Mouse (Mus musculus) limb, embryonic 12.5 days (tissue): Measurements from ENCODE around the gene Schip1. TPM values are rescaled to one million over a fixed set of nuclear protein-coding genes. Genes with fewer than 3 reads are reported as not detected.

ENCODE experiments used
- ATAC-seq: fragments of 200-750 bp; cut with Nextera tagmentation; 2 replicates; pipeline ENCODE4 v1.8.0; 2017; ENCODE audit warnings: low read depth, moderate TSS enrichment; ENCODE audit not compliant: insufficient number of reproducible peaks, insufficient read depth, low FRiP score, low TSS enrichment
- H3K27ac ChIP-seq: fragments of 300-500 bp; sonication (generic); 2 replicates; pipeline ENCODE4 v1.5.1; 2016; ENCODE audit warnings: mild to moderate bottlenecking, moderate library complexity
- H3K27me3 ChIP-seq: fragments of 300-500 bp; sonication (generic); 2 replicates; pipeline ENCODE4 v1.6.1; 2016; ENCODE audit warnings: mild to moderate bottlenecking, moderate library complexity
- H3K36me3 ChIP-seq: fragments of 300-500 bp; sonication (generic); 2 replicates; pipeline ENCODE4 v1.6.1; 2016; ENCODE audit warnings: mild to moderate bottlenecking, moderate library complexity
- H3K4me1 ChIP-seq: fragments of 300-500 bp; sonication (generic); replicated peaks from 2 replicates; pipeline ENCODE4 v1.6.1; 2016
- H3K4me2 ChIP-seq: fragments of 300-500 bp; sonication (generic); 2 replicates; pipeline ENCODE4 v1.6.1; 2016; ENCODE audit warnings: mild to moderate bottlenecking, moderate library complexity
- H3K4me3 ChIP-seq: fragments of 300-500 bp; sonication (generic); replicated peaks from 2 replicates; pipeline ENCODE4 v1.5.1; 2016; ENCODE audit warnings: mild to moderate bottlenecking
- H3K9ac ChIP-seq: fragments of 300-500 bp; sonication (generic); replicated peaks from 2 replicates; pipeline ENCODE4 v1.6.1; 2016; ENCODE audit warnings: mild to moderate bottlenecking, moderate library complexity
- H3K9me3 ChIP-seq: fragments of 300-500 bp; sonication (generic); 2 replicates; pipeline ENCODE4 v1.6.1; 2016; ENCODE audit warnings: mild to moderate bottlenecking, moderate library complexity
- WGBS: fragments of 180-500 bp; shearing (Covaris S2); methylation state at CpG from one replicate; pipeline ENCODE4 v1.1.7; 2016; 5-methylcytosine and 5-hydroxymethylcytosine counted together
- polyA plus RNA-seq: library from polyadenylated mRNA; unstranded; fragments of >200 nt; fragmentation: Nextera tagmentation; extraction: Ambion mirVana; gene quantifications from 2 replicates; pipeline ENCODE4 v1.2.1, GENCODE M21; 2016

Gene Schip1
- polyA plus RNA-seq, 1 experiment from 2014 or later, result 31.6 TPM

DNA sequence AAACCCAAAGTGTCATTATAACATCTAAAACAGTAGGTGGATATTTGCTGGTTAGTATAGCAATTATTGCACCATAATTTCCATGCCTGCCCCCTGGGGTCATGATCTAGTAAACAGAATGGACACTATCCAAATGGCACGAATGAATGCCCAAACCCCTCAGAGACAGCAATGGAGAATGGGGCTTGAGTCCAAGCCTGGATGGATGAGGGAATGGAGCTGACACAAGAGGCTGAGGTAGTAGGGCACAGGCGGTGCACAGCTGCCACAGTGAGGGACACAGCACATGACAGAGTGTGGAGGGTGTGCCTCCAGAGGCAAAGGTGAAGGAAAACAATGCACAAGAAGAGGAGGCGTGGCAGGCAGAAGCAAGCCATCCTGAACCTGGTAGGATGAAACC is 207.3 kb downstream of the Schip1 start:
- Histone ChIP-seq H3K4me3 (no peak overlapping the region), H3K27me3 (no peaks in the 10 kb centered on the region), H3K27ac (no peak overlapping the region), H3K4me1 (no peaks in the 10 kb centered on the region), H3K9me3 (no peaks in the 10 kb centered on the region), H3K9ac (no peak overlapping the region), H3K36me3 (no peaks in the 10 kb centered on the region), H3K4me2 (no peak overlapping the region)
- WGBS, result 83% methylated on average over 3 of the region's 3 CpGs
- no peak for ATAC-seq

- no peak overlapping the region for H3K9ac ChIP-seq
- no peak overlapping the region for H3K4me3 ChIP-seq
- no peak overlapping the region for H3K27ac ChIP-seq
- ATAC-seq, result peak; percentile 68
- H3K27me3 ChIP-seq, result no peaks in the 10 kb centered on the region
- no peaks in the 10 kb centered on the region for H3K36me3 ChIP-seq
- H3K9me3 ChIP-seq, result no peaks in the 10 kb centered on the region
- 19% methylated on average over 7 of the region's 7 CpGs for WGBS
- H3K4me2 ChIP-seq, result peak overlapping the region; percentile 34
- H3K4me1 ChIP-seq, result peaks cover 17% of the 10 kb centered on the region
These were observed 218.4 kb downstream of the Schip1 start for GRCm38 (mm10) chr3:68282844-68283594.

GRCm38 (mm10) chr3:68283595-68283991 is 219.0 kb downstream of the Schip1 start:
- Histone ChIP-seq H3K4me3 (no peak overlapping the region), H3K36me3 (no peaks in the 10 kb centered on the region), H3K9me3 (no peaks in the 10 kb centered on the region), H3K4me1 (peaks cover 17% of the 10 kb centered on the region), H3K27ac (no peak overlapping the region), H3K4me2 (peak overlapping the region; percentile 34), H3K9ac (no peak overlapping the region), H3K27me3 (no peaks in the 10 kb centered on the region)
- WGBS, result 22% methylated on average over 10 of the region's 10 CpGs
- ATAC-seq, result no peak

DNA sequence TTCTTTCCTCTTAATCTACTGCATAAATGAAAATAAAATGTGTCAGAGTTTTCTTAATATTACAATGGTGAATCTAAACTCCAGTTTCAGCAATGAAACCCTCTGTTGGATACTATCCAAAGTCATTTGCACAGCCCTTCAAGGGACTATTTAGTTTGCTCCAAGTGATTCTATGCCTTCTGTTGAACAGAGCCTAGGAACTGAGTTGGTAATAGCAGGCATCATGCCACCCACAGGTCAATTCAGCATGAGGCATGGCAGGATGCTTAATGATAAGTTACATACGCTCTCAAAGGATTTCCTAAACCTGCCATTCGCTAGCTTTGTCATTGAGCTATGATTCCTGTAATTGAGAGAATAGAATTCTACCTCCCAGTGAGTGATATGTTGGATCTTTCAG is 219.9 kb downstream of the Schip1 start:
- peaks cover 17% of the 10 kb centered on the region for H3K4me1 ChIP-seq
- ATAC-seq, result no peak
- H3K4me2 ChIP-seq, result no peak overlapping the region
- H3K9ac ChIP-seq, result no peak overlapping the region
- no peaks in the 10 kb centered on the region for H3K9me3 ChIP-seq
- H3K27me3 ChIP-seq, result no peaks in the 10 kb centered on the region
- H3K27ac ChIP-seq, result no peak overlapping the region
- H3K4me3 ChIP-seq, result no peak overlapping the region
- 79% methylated on average over 2 of the region's 2 CpGs for WGBS
- no peaks in the 10 kb centered on the region for H3K36me3 ChIP-seq

GRCm38 (mm10) chr3:68296752-68297151 is 232.2 kb downstream of the Schip1 start:
- Histone ChIP-seq H3K27ac (no peak overlapping the region), H3K4me3 (no peak overlapping the region), H3K9ac (no peak overlapping the region), H3K9me3 (no peaks in the 10 kb centered on the region), H3K27me3 (no peaks in the 10 kb centered on the region), H3K4me1 (no peaks in the 10 kb centered on the region), H3K4me2 (no peak overlapping the region), H3K36me3 (no peaks in the 10 kb centered on the region)
- WGBS, result 90% methylated on average over 7 of the region's 7 CpGs
- no peak for ATAC-seq

- no peaks in the 10 kb centered on the region; the same call in 1 of the 2 replicates for H3K27me3 ChIP-seq
- no peak overlapping the region for H3K27ac ChIP-seq
- 30% methylated on average over 1 of the region's 1 CpGs for WGBS
- H3K4me2 ChIP-seq, result no peak overlapping the region
- ATAC-seq, result no peak
- H3K9ac ChIP-seq, result no peak overlapping the region
- H3K4me3 ChIP-seq, result no peak overlapping the region
- H3K4me1 ChIP-seq, result no peaks in the 10 kb centered on the region
- H3K36me3 ChIP-seq, result no peaks in the 10 kb centered on the region
- no peaks in the 10 kb centered on the region for H3K9me3 ChIP-seq
These were observed 241.0 kb downstream of the Schip1 start for GRCm38 (mm10) chr3:68305647-68306046.

DNA sequence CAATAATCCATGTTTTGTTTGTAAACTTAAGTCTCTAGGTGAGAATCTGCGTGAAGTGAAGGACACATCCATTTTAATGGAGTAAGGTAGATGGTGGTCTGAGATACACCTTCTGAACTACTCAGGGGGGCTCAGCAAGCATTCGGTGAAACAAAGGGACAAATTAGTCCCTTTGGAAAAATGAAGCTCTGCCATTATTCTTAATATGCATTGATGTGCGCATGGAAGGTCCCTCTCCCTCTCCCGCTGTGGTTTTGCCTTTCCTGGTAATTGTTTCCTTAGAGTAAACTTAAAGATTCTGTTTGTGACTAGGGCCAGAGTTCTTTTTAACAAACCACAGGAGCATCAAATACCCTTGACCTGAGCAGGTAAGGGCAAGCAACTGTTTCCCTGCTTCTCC is 242.1 kb downstream of the Schip1 start:
- WGBS, result 56% methylated on average over 4 of the region's 4 CpGs
- Histone ChIP-seq H3K9me3 (no peaks in the 10 kb centered on the region), H3K4me2 (no peak overlapping the region), H3K27me3 (no peaks in the 10 kb centered on the region; the same call in 1 of the 2 replicates), H3K4me1 (no peaks in the 10 kb centered on the region), H3K9ac (no peak overlapping the region), H3K36me3 (no peaks in the 10 kb centered on the region), H3K4me3 (no peak overlapping the region), H3K27ac (no peak overlapping the region)
- ATAC-seq, result no peak

- WGBS, result 83% methylated on average over 6 of the region's 6 CpGs
- no peaks in the 10 kb centered on the region for H3K4me1 ChIP-seq
- ATAC-seq, result no peak
- H3K9ac ChIP-seq, result no peak overlapping the region
- no peaks in the 10 kb centered on the region for H3K36me3 ChIP-seq
- H3K27ac ChIP-seq, result no peak overlapping the region
- no peaks in the 10 kb centered on the region for H3K27me3 ChIP-seq
- no peak overlapping the region for H3K4me2 ChIP-seq
- no peak overlapping the region for H3K4me3 ChIP-seq
- no peaks in the 10 kb centered on the region for H3K9me3 ChIP-seq
These were observed 261.0 kb downstream of the Schip1 start for GRCm38 (mm10) chr3:68325575-68325974.

DNA sequence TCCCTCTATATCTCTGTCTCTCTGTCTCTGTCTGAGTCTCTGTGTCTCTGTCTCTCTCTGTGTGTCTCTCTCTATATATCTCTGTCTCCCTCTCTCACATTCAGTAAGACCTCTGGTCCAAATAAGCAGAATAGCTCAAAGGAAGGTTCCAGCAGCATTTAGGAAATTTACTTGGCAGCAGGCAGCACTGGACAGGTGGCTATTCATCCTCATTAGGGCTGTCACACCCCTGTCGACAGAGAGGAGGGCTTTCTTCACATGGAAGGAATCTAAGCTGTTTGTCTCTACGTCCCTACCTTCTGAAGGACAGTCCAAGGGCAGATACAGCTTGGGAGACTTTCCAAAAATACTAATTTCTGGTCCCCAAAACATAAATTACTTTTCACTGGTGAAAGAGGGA is 267.9 kb downstream of the Schip1 start:
- 28% methylated on average over 2 of the region's 2 CpGs for WGBS
- Histone ChIP-seq H3K4me3 (no peak overlapping the region), H3K36me3 (no peaks in the 10 kb centered on the region), H3K4me2 (no peak overlapping the region), H3K4me1 (no peaks in the 10 kb centered on the region), H3K9me3 (no peaks in the 10 kb centered on the region), H3K27ac (no peak overlapping the region), H3K9ac (no peak overlapping the region), H3K27me3 (no peaks in the 10 kb centered on the region)
- ATAC-seq, result no peak

- no peak for ATAC-seq
- Histone ChIP-seq H3K4me3 (no peak overlapping the region), H3K4me1 (no peaks in the 10 kb centered on the region), H3K4me2 (no peak overlapping the region), H3K27ac (no peak overlapping the region), H3K27me3 (no peaks in the 10 kb centered on the region), H3K36me3 (no peaks in the 10 kb centered on the region), H3K9ac (no peak overlapping the region), H3K9me3 (no peaks in the 10 kb centered on the region)
- WGBS, result 93% methylated on average over 4 of the region's 4 CpGs
These were observed 270.9 kb downstream of the Schip1 start for GRCm38 (mm10) chr3:68335501-68335900.

DNA sequence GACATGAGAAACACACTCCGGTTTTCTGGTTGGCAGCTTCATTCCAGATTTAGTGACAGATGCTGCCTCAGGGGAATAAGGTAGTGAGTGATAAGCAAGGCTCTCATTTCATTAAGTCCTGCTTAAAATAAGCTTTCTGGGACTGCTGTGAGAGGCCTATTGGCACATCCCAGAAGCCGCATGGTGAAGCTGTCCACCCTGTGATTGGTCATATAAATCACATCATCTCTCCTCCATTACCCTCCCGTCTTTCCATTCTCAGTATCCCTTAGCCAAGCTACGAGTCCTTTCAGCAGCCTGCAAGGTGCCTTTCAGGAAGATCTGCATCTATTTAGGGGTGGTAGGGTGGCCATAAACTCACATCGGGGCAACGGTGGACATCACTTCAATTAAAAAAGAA is 286.0 kb downstream of the Schip1 start:
- ATAC-seq, result no peak
- 0 out of 2 replicates have a peak, but pooled peaks cover 7% of the 10 kb centered on the region for H3K9me3 ChIP-seq
- H3K4me1 ChIP-seq, result peaks cover 15% of the 10 kb centered on the region; the same call in 1 of the 2 replicates
- no peak overlapping the region for H3K4me3 ChIP-seq
- H3K4me2 ChIP-seq, result no peak overlapping the region
- no peak overlapping the region for H3K9ac ChIP-seq
- H3K27ac ChIP-seq, result no peak overlapping the region
- H3K36me3 ChIP-seq, result no peaks in the 10 kb centered on the region
- WGBS, result 52% methylated on average over 6 of the region's 6 CpGs
- peaks cover 2% of the 10 kb centered on the region; the same call in 1 of the 2 replicates for H3K27me3 ChIP-seq

DNA sequence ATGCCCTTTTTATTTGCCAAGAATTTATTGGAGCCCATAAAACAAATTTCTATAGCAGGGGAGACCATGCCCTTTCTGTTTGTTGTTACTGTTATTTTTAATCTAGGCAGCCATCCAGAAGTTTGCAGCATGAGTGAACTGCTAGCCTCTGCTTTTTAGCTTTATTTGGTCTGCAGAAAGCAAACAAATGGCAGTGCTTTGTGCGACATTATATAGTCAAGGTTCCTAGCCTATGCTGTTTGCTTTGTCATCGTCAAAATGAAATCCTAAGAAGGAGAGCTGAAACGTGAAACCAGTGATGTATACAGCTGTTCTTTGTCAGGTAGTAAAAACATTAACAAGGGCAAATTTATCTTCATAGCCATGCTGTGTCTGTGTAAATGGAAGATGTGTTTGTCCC is 286.9 kb downstream of the Schip1 start:
- Histone ChIP-seq H3K9me3 (0 out of 2 replicates have a peak, but pooled peaks cover 7% of the 10 kb centered on the region), H3K9ac (no peak overlapping the region), H3K4me3 (no peak overlapping the region), H3K27ac (no peak overlapping the region), H3K27me3 (peaks cover 2% of the 10 kb centered on the region; the same call in 1 of the 2 replicates), H3K4me1 (peaks cover 15% of the 10 kb centered on the region; the same call in 1 of the 2 replicates), H3K4me2 (no peak overlapping the region), H3K36me3 (no peaks in the 10 kb centered on the region)
- 18% methylated on average over 3 of the region's 3 CpGs for WGBS
- no peak for ATAC-seq
